In the genomic region with DNA sequence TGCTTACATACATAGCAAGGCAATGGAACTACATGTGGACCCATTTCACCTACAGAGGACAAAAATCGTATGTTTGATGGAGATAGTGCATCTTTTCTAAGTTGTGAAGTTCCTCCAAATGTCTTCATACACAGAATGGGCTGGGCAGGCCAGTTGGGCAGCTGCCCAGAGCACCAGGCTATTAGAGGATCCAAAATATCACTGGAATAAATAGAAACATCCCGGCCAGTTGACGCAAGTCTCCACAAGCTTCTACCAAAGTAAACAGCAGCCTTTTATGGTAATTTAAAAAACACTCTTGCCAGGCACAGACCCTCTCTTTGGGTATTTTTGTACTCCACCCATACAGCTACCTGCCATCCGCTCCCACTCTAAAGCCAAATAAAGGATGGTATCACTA, we compare ENCODE assay signal across 26 mouse cellular contexts.
DNase-seq lines count a peak whose midpoint lies in the region; ATAC-seq and TF ChIP-seq lines count a peak whose summit lies in the region.
"Had no signal": no experiment of that assay in that cellular context is flagged by ENCODE, and none has a peak within 500 bp of the region (broad histone marks: within the 10 kb centered on the region; RNA-seq: fewer than 3 reads in every experiment).

No protein-coding gene starts in this region.

- no peak overlapping the region for H3K4me2 ChIP-seq in heart, embryonic 12.5 days
- H3K4me2 ChIP-seq in liver, postnatal 0 days (ENCODE audit: low read depth, low read length): no peak overlapping the region
- H3K4me2 ChIP-seq: embryonic facial prominence, embryonic 13.5 days; forebrain, embryonic 12.5 days; hindbrain, embryonic 12.5 days; kidney, embryonic 15.5 days; limb, embryonic 13.5 days; liver, embryonic 13.5 days; midbrain, embryonic 15.5 days; neural tube, embryonic 13.5 days had no signal

- no peak for ATAC-seq in heart, embryonic 12.5 days (ENCODE audit: insufficient number of reproducible peaks, low FRiP score)
- no peak for ATAC-seq in liver, postnatal 0 days
- ATAC-seq: midbrain, embryonic 15.5 days had no signal

- H3K27ac ChIP-seq in heart, embryonic 12.5 days (ENCODE audit: poor library complexity, severe bottlenecking): no peak overlapping the region
- no peak overlapping the region for H3K27ac ChIP-seq in liver, adult 2 months (replicated peaks; ENCODE audit: insufficient read depth, low read depth, low read length)
- no peak overlapping the region for H3K27ac ChIP-seq in liver, postnatal 0 days (ENCODE audit: low read depth)
- H3K27ac ChIP-seq: embryonic facial prominence, embryonic 13.5 days; forebrain, embryonic 12.5 days; hindbrain, embryonic 12.5 days; kidney, embryonic 15.5 days; limb, embryonic 13.5 days; liver, embryonic 13.5 days; macrophage; midbrain, embryonic 15.5 days; neural tube, embryonic 13.5 days had no signal

- DNase-seq in heart, adult 11 months: peak; percentile 93
- DNase-seq in liver, adult 2 months (ENCODE audit: extremely low read depth, low read depth, low spot score): peak; percentile 64
- DNase-seq in liver, postnatal 0 days: no peak
- peak; percentile 15 for DNase-seq in gastrocnemius, postnatal 10 days
- peak; percentile 18 to 61 for DNase-seq in lung, postnatal 4 days
- no peak for DNase-seq in cerebellum, postnatal 10 days
- DNase-seq: adrenal gland, adult 8-10 months; cerebellum, adult 18-20 months; embryo, embryonic 11 days; kidney, adult 11 months; layer of hippocampus, postnatal 36 days; liver, embryonic 13.5 days; retina, postnatal 1 day; right cerebral cortex, postnatal 25 days; thymus, postnatal 14 days had no signal

- H3K27me3 ChIP-seq in heart, embryonic 12.5 days (replicated peaks): peaks cover 18% of the 10 kb centered on the region
- H3K27me3 ChIP-seq in liver, adult 2 months (ENCODE audit: control insufficient read depth, insufficient read depth, low read length): no peaks in the 10 kb centered on the region
- peaks cover 2% of the 10 kb centered on the region; the same call in 1 of the 2 replicates for H3K27me3 ChIP-seq in liver, postnatal 0 days (ENCODE audit: insufficient read depth, low read length)
- H3K27me3 ChIP-seq: liver, embryonic 13.5 days had no signal

- no peaks in the 10 kb centered on the region for H3K9me3 ChIP-seq in heart, embryonic 12.5 days (replicated peaks)
- H3K9me3 ChIP-seq in liver, postnatal 0 days (ENCODE audit: low read length): no peaks in the 10 kb centered on the region
- H3K9me3 ChIP-seq: embryonic facial prominence, embryonic 13.5 days; forebrain, embryonic 12.5 days; hindbrain, embryonic 12.5 days; kidney, embryonic 15.5 days; limb, embryonic 13.5 days; liver, embryonic 13.5 days; midbrain, embryonic 15.5 days; neural tube, embryonic 13.5 days had no signal

- WGBS in heart, embryonic 12.5 days: 72% methylated on average over 4 of the region's 4 CpGs
- 25% methylated on average over 4 of the region's 4 CpGs for WGBS in liver, adult 2 months
- WGBS in liver, postnatal 0 days (ENCODE audit: insufficient replicate concordance): 60% methylated on average over 4 of the region's 4 CpGs

- H3K4me3 ChIP-seq in heart, embryonic 12.5 days: no peak overlapping the region
- H3K4me3 ChIP-seq in liver, adult 2 months (ENCODE audit: insufficient read depth, low read depth, low read length): no peak overlapping the region
- no peak overlapping the region for H3K4me3 ChIP-seq in liver, postnatal 0 days (ENCODE audit: low read depth, low read length)
- H3K4me3 ChIP-seq: embryonic facial prominence, embryonic 13.5 days; erythroblast, embryonic 14.5 days; forebrain, embryonic 12.5 days; hindbrain, embryonic 12.5 days; kidney, embryonic 15.5 days; limb, embryonic 13.5 days; liver, embryonic 13.5 days; midbrain, embryonic 15.5 days; myocyte; neural tube, embryonic 13.5 days had no signal

- no peaks in the 10 kb centered on the region; the same call in 1 of the 2 replicates for H3K4me1 ChIP-seq in heart, embryonic 12.5 days (replicated peaks)
- peaks cover 2% of the 10 kb centered on the region; the same call in 1 of the 2 replicates for H3K4me1 ChIP-seq in liver, adult 2 months (ENCODE audit: control insufficient read depth, insufficient read depth, low read length)
- H3K4me1 ChIP-seq in liver, postnatal 0 days (ENCODE audit: insufficient read depth): no peaks in the 10 kb centered on the region
- H3K4me1 ChIP-seq: embryonic facial prominence, embryonic 13.5 days; forebrain, embryonic 12.5 days; limb, embryonic 13.5 days; liver, embryonic 13.5 days; midbrain, embryonic 15.5 days had no signal

- TF ChIP-seq CTCF in liver, adult 2 months (IDR thresholded peaks at IDR 0.05; ENCODE audit: low read depth, low read length): no peak
- no peak for TF ChIP-seq CTCF in liver, postnatal 0 days (IDR thresholded peaks at IDR 0.05; ENCODE audit: low read depth)

- no peaks in the 10 kb centered on the region for H3K36me3 ChIP-seq in heart, embryonic 12.5 days
- H3K36me3 ChIP-seq in liver, adult 2 months (ENCODE audit: control insufficient read depth, insufficient read depth, low read length): no peaks in the 10 kb centered on the region
- H3K36me3 ChIP-seq in liver, postnatal 0 days (replicated peaks; ENCODE audit: insufficient read depth, low read length): no peaks in the 10 kb centered on the region
- H3K36me3 ChIP-seq: embryonic facial prominence, embryonic 13.5 days; forebrain, embryonic 12.5 days; hindbrain, embryonic 12.5 days; kidney, embryonic 15.5 days; limb, embryonic 13.5 days; liver, embryonic 13.5 days; midbrain, embryonic 15.5 days; neural tube, embryonic 13.5 days had no signal

- TF ChIP-seq EP300 in liver, postnatal 0 days (IDR thresholded peaks at IDR 0.05; ENCODE audit: low read depth): no peak

- no peaks in the 10 kb centered on the region for H3K79me2 ChIP-seq in liver, adult 2 months (ENCODE audit: control insufficient read depth, insufficient read depth, low read length)

- TF ChIP-seq POLR2A in liver, adult 2 months (IDR thresholded peaks at IDR 0.05; ENCODE audit: extremely low read depth, insufficient read depth, low read length): no peak

- no peak overlapping the region for H3K9ac ChIP-seq in heart, embryonic 12.5 days
- no peak overlapping the region for H3K9ac ChIP-seq in liver, adult 2 months (ENCODE audit: low read depth, low read length)
- H3K9ac ChIP-seq in liver, postnatal 0 days (replicated peaks): no peak overlapping the region
- H3K9ac ChIP-seq: embryonic facial prominence, embryonic 13.5 days; forebrain, embryonic 12.5 days; hindbrain, embryonic 12.5 days; kidney, embryonic 15.5 days; limb, embryonic 13.5 days; liver, embryonic 13.5 days; midbrain, embryonic 15.5 days; neural tube, embryonic 13.5 days had no signal

Comparison
In these comparisons a context has a peak if more than half of its experiments do, and no peak if none do; other contexts are left out.
1. DNase-seq: peak in heart, adult 11 months (single experiment), liver, adult 2 months (single experiment), gastrocnemius, postnatal 10 days (single experiment) and lung, postnatal 4 days (2 of 2); none in liver, postnatal 0 days (single experiment) and cerebellum, postnatal 10 days (0 of 2).